Mouse (Mus musculus): ENCODE measurements around the gene Atp9a. TPM values are rescaled to one million over a fixed set of nuclear protein-coding genes. Genes with fewer than 3 reads are reported as not detected.

Atp9a gene
- polyA plus RNA-seq, 1 experiment, result 41.6 TPM

DNA sequence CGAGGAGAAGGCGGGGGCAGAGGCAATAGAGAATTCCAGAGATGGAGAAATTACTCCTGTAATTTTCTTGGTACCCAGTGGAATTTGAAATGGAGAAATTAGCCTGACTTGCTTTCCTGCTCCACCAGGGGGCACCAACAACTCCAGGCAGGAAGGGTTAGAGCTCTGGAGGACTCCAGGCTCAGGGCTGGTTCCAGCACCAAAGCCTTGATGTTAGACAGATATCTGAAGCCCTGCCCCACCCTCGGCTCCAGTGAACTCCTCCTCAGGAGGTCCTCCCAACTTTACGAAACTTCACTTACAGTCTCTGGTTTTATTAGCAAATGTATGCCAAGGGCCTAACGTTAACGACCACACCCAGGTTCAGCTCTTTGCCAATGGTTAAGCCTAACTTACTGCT, 50.4 kb downstream of the Atp9a start:
- Histone ChIP-seq H3K36me3 (ENCODE audit: control insufficient read depth, insufficient read depth) (no peaks in the 10 kb centered on the region), H3K4me3 (no peak overlapping the region), H3ac (ENCODE audit: control insufficient read depth, insufficient read length) (no peak overlapping the region), H3K79me2 (ENCODE audit: control insufficient read depth, insufficient read depth) (no peaks in the 10 kb centered on the region), H3K4me2 (ENCODE audit: low read depth) (no peak overlapping the region), H3K27me3 (ENCODE audit: control insufficient read depth, insufficient read depth, insufficient read length) (peaks cover 4% of the 10 kb centered on the region)
- TF ChIP-seq TCF3 (IDR thresholded peaks at IDR 0.05; ENCODE audit: insufficient read length, low read depth) (no peak), TCF12 (IDR thresholded peaks at IDR 0.05; ENCODE audit: insufficient read depth, poor library complexity, severe bottlenecking) (no peak), SRF (IDR thresholded peaks at IDR 0.05; ENCODE audit: control insufficient read depth, insufficient read length, low read depth) (no peak), MAX (IDR thresholded peaks at IDR 0.05; ENCODE audit: low read depth) (no peak), POLR2A (IDR thresholded peaks at IDR 0.05; ENCODE audit: insufficient read length, low read depth) (no peak), MYOG (IDR thresholded peaks at IDR 0.05; ENCODE audit: control insufficient read depth in 1 of 3, insufficient read depth in 1 of 3, insufficient read length in 2 of 3, low read depth in 2 of 3) (no peak), E2F4 (IDR thresholded peaks at IDR 0.05; ENCODE audit: insufficient read depth) (no peak), CEBPB (IDR thresholded peaks at IDR 0.05; ENCODE audit: insufficient read depth, poor library complexity, severe bottlenecking) (no peak), USF1 (IDR thresholded peaks at IDR 0.05; ENCODE audit: low read depth) (no peak), MYOD1 (IDR thresholded peaks at IDR 0.05; ENCODE audit: control insufficient read depth in 1 of 3, insufficient read length in 2 of 3, low read depth in 2 of 3) (no peak)

DNA sequence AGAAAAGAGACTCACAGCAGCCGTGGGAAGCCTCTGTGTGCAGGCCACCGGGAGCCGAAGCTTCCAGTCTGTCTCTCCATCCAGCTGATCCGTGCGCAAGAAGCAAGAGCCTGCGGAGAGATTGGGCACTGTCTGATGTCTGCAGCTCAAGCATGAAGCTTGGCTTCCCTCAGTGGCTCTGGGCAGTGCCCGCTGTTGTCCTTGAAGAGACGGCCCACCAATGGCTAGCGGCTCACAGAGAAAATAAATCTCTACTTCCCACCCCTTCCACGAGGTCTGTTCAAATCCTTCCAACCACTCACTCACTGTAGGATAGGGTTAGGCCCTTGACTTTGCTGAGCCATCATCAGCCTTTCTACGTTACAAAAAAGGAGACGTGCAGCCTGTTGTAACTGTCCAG, 54.9 kb downstream of the Atp9a start:
- Histone ChIP-seq H3K4me3 (no peak overlapping the region), H3K4me2 (ENCODE audit: low read depth) (no peak overlapping the region), H3K36me3 (ENCODE audit: control insufficient read depth, insufficient read depth) (no peaks in the 10 kb centered on the region), H3K79me2 (ENCODE audit: control insufficient read depth, insufficient read depth) (no peaks in the 10 kb centered on the region), H3K27me3 (ENCODE audit: control insufficient read depth, insufficient read depth, insufficient read length) (peaks cover 4% of the 10 kb centered on the region), H3ac (ENCODE audit: control insufficient read depth, insufficient read length) (no peak overlapping the region)
- TF ChIP-seq TCF12 (IDR thresholded peaks at IDR 0.05; ENCODE audit: insufficient read depth, poor library complexity, severe bottlenecking), result no peak
- TF ChIP-seq USF1 (IDR thresholded peaks at IDR 0.05; ENCODE audit: low read depth), result no peak
- TF ChIP-seq MYOD1 (IDR thresholded peaks at IDR 0.05; ENCODE audit: control insufficient read depth in 1 of 3, insufficient read length in 2 of 3, low read depth in 2 of 3), result no peak
- TF ChIP-seq SRF (IDR thresholded peaks at IDR 0.05; ENCODE audit: control insufficient read depth, insufficient read length, low read depth), result no peak
- no peak for TF ChIP-seq MYOG (IDR thresholded peaks at IDR 0.05; ENCODE audit: control insufficient read depth in 1 of 3, insufficient read depth in 1 of 3, insufficient read length in 2 of 3, low read depth in 2 of 3)
- no peak for TF ChIP-seq CEBPB (IDR thresholded peaks at IDR 0.05; ENCODE audit: insufficient read depth, poor library complexity, severe bottlenecking)
- no peak for TF ChIP-seq REST (IDR thresholded peaks at IDR 0.05; ENCODE audit: insufficient read depth, insufficient read length)
- TF ChIP-seq E2F4 (IDR thresholded peaks at IDR 0.05; ENCODE audit: insufficient read depth), result no peak
- TF ChIP-seq POLR2AphosphoS2 (IDR thresholded peaks at IDR 0.05; ENCODE audit: insufficient read length, low read depth), result no peak
- TF ChIP-seq TCF3 (IDR thresholded peaks at IDR 0.05; ENCODE audit: insufficient read length, low read depth), result no peak
- no peak for TF ChIP-seq MAX (IDR thresholded peaks at IDR 0.05; ENCODE audit: low read depth)
- TF ChIP-seq POLR2A (IDR thresholded peaks at IDR 0.05; ENCODE audit: insufficient read length, low read depth), result no peak

DNA sequence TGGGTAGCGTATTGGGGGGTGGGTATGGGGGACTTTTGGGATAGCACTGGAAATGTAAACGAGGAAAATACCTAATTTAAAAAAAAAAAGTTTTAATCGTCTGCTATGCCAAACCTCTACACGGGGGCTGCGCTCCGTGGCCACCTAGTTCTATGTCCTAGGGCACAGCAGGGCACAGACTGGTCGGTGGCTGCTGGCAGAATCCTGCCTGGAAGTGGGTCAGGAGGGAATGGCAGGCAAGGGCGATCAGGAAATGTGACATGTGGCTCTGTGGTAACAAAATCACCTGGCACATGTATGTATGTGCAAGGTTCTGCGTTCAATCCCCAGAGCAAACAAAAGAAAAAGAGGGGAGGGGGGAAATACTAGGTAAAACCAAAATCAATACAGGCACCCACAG, 56.3 kb downstream of the Atp9a start:
- H3K4me2 ChIP-seq (ENCODE audit: low read depth), result no peak overlapping the region
- H3K79me2 ChIP-seq (ENCODE audit: control insufficient read depth, insufficient read depth), result no peaks in the 10 kb centered on the region
- no peaks in the 10 kb centered on the region for H3K36me3 ChIP-seq (ENCODE audit: control insufficient read depth, insufficient read depth)
- TF ChIP-seq REST (IDR thresholded peaks at IDR 0.05; ENCODE audit: insufficient read depth, insufficient read length) (no peak), SRF (IDR thresholded peaks at IDR 0.05; ENCODE audit: control insufficient read depth, insufficient read length, low read depth) (no peak), TCF12 (IDR thresholded peaks at IDR 0.05; ENCODE audit: insufficient read depth, poor library complexity, severe bottlenecking) (no peak), MYOG (IDR thresholded peaks at IDR 0.05; ENCODE audit: control insufficient read depth in 1 of 3, insufficient read depth in 1 of 3, insufficient read length in 2 of 3, low read depth in 2 of 3) (no peak), MYOD1 (IDR thresholded peaks at IDR 0.05; ENCODE audit: control insufficient read depth in 1 of 3, insufficient read length in 2 of 3, low read depth in 2 of 3) (no peak), CEBPB (IDR thresholded peaks at IDR 0.05; ENCODE audit: insufficient read depth, poor library complexity, severe bottlenecking) (no peak), TCF3 (IDR thresholded peaks at IDR 0.05; ENCODE audit: insufficient read length, low read depth) (no peak), MAX (IDR thresholded peaks at IDR 0.05; ENCODE audit: low read depth) (no peak), POLR2A (IDR thresholded peaks at IDR 0.05; ENCODE audit: insufficient read length, low read depth) (no peak), E2F4 (IDR thresholded peaks at IDR 0.05; ENCODE audit: insufficient read depth) (no peak), USF1 (IDR thresholded peaks at IDR 0.05; ENCODE audit: low read depth) (no peak), POLR2AphosphoS2 (IDR thresholded peaks at IDR 0.05; ENCODE audit: insufficient read length, low read depth) (no peak)
- no peak overlapping the region for H3K4me3 ChIP-seq
- peaks cover 3% of the 10 kb centered on the region for H3K27me3 ChIP-seq (ENCODE audit: control insufficient read depth, insufficient read depth, insufficient read length)
- H3ac ChIP-seq (ENCODE audit: control insufficient read depth, insufficient read length), result no peak overlapping the region

DNA sequence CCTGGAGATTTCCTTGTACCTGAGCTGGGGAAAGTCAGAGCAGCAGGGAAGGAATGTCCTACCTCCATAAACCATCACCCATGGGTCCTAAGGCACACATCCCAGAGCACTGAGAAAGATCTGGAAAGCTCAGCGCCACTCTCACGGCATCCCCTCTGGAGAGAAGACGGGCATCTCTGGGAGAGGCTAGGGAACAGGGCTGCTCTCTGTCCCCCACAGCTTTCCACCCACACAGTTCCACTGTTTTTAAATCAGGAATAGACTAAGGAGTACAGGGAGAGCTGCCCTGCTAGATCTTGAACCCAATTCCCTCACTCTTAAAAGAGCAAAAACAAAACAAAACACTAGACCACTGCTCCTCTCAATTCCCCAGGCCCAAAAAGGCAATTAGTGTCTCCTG, 57.5 kb downstream of the Atp9a start:
- no peak overlapping the region for H3ac ChIP-seq (ENCODE audit: control insufficient read depth, insufficient read length)
- H3K4me3 ChIP-seq, result no peak overlapping the region
- no peaks in the 10 kb centered on the region for H3K36me3 ChIP-seq (ENCODE audit: control insufficient read depth, insufficient read depth)
- H3K27me3 ChIP-seq (ENCODE audit: control insufficient read depth, insufficient read depth, insufficient read length), result no peaks in the 10 kb centered on the region
- no peak for TF ChIP-seq CEBPB (IDR thresholded peaks at IDR 0.05; ENCODE audit: insufficient read depth, poor library complexity, severe bottlenecking)
- no peak for TF ChIP-seq TCF3 (IDR thresholded peaks at IDR 0.05; ENCODE audit: insufficient read length, low read depth)
- no peak for TF ChIP-seq POLR2A (IDR thresholded peaks at IDR 0.05; ENCODE audit: insufficient read length, low read depth)
- no peak for TF ChIP-seq E2F4 (IDR thresholded peaks at IDR 0.05; ENCODE audit: insufficient read depth)
- TF ChIP-seq USF1 (IDR thresholded peaks at IDR 0.05; ENCODE audit: low read depth), result no peak
- no peak for TF ChIP-seq SRF (IDR thresholded peaks at IDR 0.05; ENCODE audit: control insufficient read depth, insufficient read length, low read depth)
- TF ChIP-seq MAX (IDR thresholded peaks at IDR 0.05; ENCODE audit: low read depth), result no peak
- H3K79me2 ChIP-seq (ENCODE audit: control insufficient read depth, insufficient read depth), result no peaks in the 10 kb centered on the region
- H3K4me2 ChIP-seq (ENCODE audit: low read depth), result no peak overlapping the region

Measured in myocyte (in vitro differentiated cells).